Mouse (Mus musculus): Measurements from ENCODE around the gene Gdpd5. TPM values are rescaled to one million over a fixed set of nuclear protein-coding genes. Genes with fewer than 3 reads are reported as not detected.

Gene Gdpd5
- polyA plus RNA-seq, 1 experiment from 2014 or later, result 24.9 TPM

GRCm38 (mm10) chr7:99482637-99483036 lies 101.4 kb downstream of the Gdpd5 start:
- H3K36me3 ChIP-seq (ENCODE audit: control insufficient read depth, insufficient read depth, low read length), result peaks cover 49% of the 10 kb centered on the region
- 4% methylated on average over 6 of the region's 6 CpGs for WGBS
- peak overlapping the region; percentile 91 for H3K9ac ChIP-seq (ENCODE audit: low read length)
- H3K4me3 ChIP-seq (ENCODE audit: control insufficient read depth in 1 of 2, insufficient read depth in 1 of 2, low read depth in 1 of 2, low read length in 2 of 2), result peak overlapping the region; percentile 73 to 90
- no peaks in the 10 kb centered on the region for H3K27me3 ChIP-seq (ENCODE audit: control insufficient read depth, insufficient read depth, low read length)
- no peak for ATAC-seq (ENCODE audit: insufficient number of reproducible peaks, insufficient read depth, low FRiP score, low read depth)
- peak overlapping the region; percentile 56 to 78; a peak in 2 of 4 replicates for H3K27ac ChIP-seq (replicated peaks in 1 of 2; ENCODE audit: control insufficient read depth in 1 of 2, insufficient read depth in 1 of 2, low read depth in 2 of 2, low read length in 2 of 2)
- no peaks in the 10 kb centered on the region for H3K9me3 ChIP-seq (ENCODE audit: control insufficient read depth, low read length)
- peak overlapping the region; percentile 77 for H3K4me2 ChIP-seq (ENCODE audit: low read length)
- H3K4me1 ChIP-seq (ENCODE audit: control insufficient read depth in 2 of 2, insufficient read depth in 2 of 2, low read length in 2 of 2), result peaks cover 9 to 34% of the 10 kb centered on the region in 2 experiments

GRCm38 (mm10) chr7:99483271-99483923 lies 102.2 kb downstream of the Gdpd5 start, which contains the start of gene Rps3:
TSS of gene Rps3 (minus strand) at chr7:99483738.
- peak; percentile 91 for ATAC-seq (ENCODE audit: insufficient number of reproducible peaks, insufficient read depth, low FRiP score, low read depth)
- Histone ChIP-seq H3K9ac (ENCODE audit: low read length) (peak within 1 kb of the TSS; percentile 91), H3K4me2 (ENCODE audit: low read length) (peak within 1 kb of the TSS; percentile 77), H3K4me3 (ENCODE audit: control insufficient read depth in 1 of 2, insufficient read depth in 1 of 2, low read depth in 1 of 2, low read length in 2 of 2) (peak within 1 kb of the TSS; percentile 73 to 90), H3K27ac (replicated peaks in 1 of 2; ENCODE audit: control insufficient read depth in 1 of 2, insufficient read depth in 1 of 2, low read depth in 2 of 2, low read length in 2 of 2) (peak within 1 kb of the TSS; percentile 56 to 78), H3K36me3 (ENCODE audit: control insufficient read depth, insufficient read depth, low read length) (peaks cover 41% of the 10 kb centered on the region), H3K27me3 (ENCODE audit: control insufficient read depth, insufficient read depth, low read length) (no peaks in the 10 kb centered on the region), H3K4me1 (ENCODE audit: control insufficient read depth in 2 of 2, insufficient read depth in 2 of 2, low read length in 2 of 2) (peaks cover 9 to 34% of the 10 kb centered on the region in 2 experiments), H3K9me3 (ENCODE audit: control insufficient read depth, low read length) (no peaks in the 10 kb centered on the region)
- under 1% methylated on average over 45 of the region's 45 CpGs for WGBS

- no peaks in the 10 kb centered on the region for H3K9me3 ChIP-seq (ENCODE audit: control insufficient read depth, low read length)
- H3K27me3 ChIP-seq (ENCODE audit: control insufficient read depth, insufficient read depth, low read length), result no peaks in the 10 kb centered on the region
- 0 out of 4 replicates have a peak overlapping the region, but pooled peaks of 1 of the 2 experiments have one; percentile 24 for H3K27ac ChIP-seq (replicated peaks in 1 of 2; ENCODE audit: control insufficient read depth in 1 of 2, insufficient read depth in 1 of 2, low read depth in 2 of 2, low read length in 2 of 2)
- 0 out of 4 replicates have a peak overlapping the region, but pooled peaks of 1 of the 2 experiments have one; percentile 10 for H3K4me3 ChIP-seq (ENCODE audit: control insufficient read depth in 1 of 2, insufficient read depth in 1 of 2, low read depth in 1 of 2, low read length in 2 of 2)
- H3K9ac ChIP-seq (ENCODE audit: low read length), result no peak overlapping the region
- peaks cover 9 to 33% of the 10 kb centered on the region in 2 experiments for H3K4me1 ChIP-seq (ENCODE audit: control insufficient read depth in 2 of 2, insufficient read depth in 2 of 2, low read length in 2 of 2)
- peaks cover 36% of the 10 kb centered on the region for H3K36me3 ChIP-seq (ENCODE audit: control insufficient read depth, insufficient read depth, low read length)
- peak overlapping the region; percentile 77 for H3K4me2 ChIP-seq (ENCODE audit: low read length)
- ATAC-seq (ENCODE audit: insufficient number of reproducible peaks, insufficient read depth, low FRiP score, low read depth), result no peak
- 44% methylated on average over 8 of the region's 8 CpGs for WGBS
Observed at GRCm38 (mm10) chr7:99483924-99484319, 102.7 kb downstream of the Gdpd5 start.

GRCm38 (mm10) chr7:99484679-99485078 lies 103.5 kb downstream of the Gdpd5 start:
- Histone ChIP-seq H3K9me3 (ENCODE audit: control insufficient read depth, low read length) (no peaks in the 10 kb centered on the region), H3K9ac (ENCODE audit: low read length) (no peak overlapping the region), H3K36me3 (ENCODE audit: control insufficient read depth, insufficient read depth, low read length) (peaks cover 28% of the 10 kb centered on the region), H3K27ac (replicated peaks in 1 of 2; ENCODE audit: control insufficient read depth in 1 of 2, insufficient read depth in 1 of 2, low read depth in 2 of 2, low read length in 2 of 2) (0 out of 4 replicates have a peak overlapping the region, but pooled peaks of 1 of the 2 experiments have one; percentile 18), H3K27me3 (ENCODE audit: control insufficient read depth, insufficient read depth, low read length) (no peaks in the 10 kb centered on the region), H3K4me1 (ENCODE audit: control insufficient read depth in 2 of 2, insufficient read depth in 2 of 2, low read length in 2 of 2) (peaks cover 9 to 31% of the 10 kb centered on the region in 2 experiments), H3K4me3 (ENCODE audit: control insufficient read depth in 1 of 2, insufficient read depth in 1 of 2, low read depth in 1 of 2, low read length in 2 of 2) (no peak overlapping the region), H3K4me2 (ENCODE audit: low read length) (no peak overlapping the region)
- no peak for ATAC-seq (ENCODE audit: insufficient number of reproducible peaks, insufficient read depth, low FRiP score, low read depth)
- 52% methylated on average over 1 of the region's 1 CpGs for WGBS

- no peak overlapping the region for H3K27ac ChIP-seq (replicated peaks in 1 of 2; ENCODE audit: control insufficient read depth in 1 of 2, insufficient read depth in 1 of 2, low read depth in 2 of 2, low read length in 2 of 2)
- no peak overlapping the region for H3K9ac ChIP-seq (ENCODE audit: low read length)
- peaks cover 7% of the 10 kb centered on the region; the same call in 1 of the 2 replicates for H3K9me3 ChIP-seq (ENCODE audit: control insufficient read depth, low read length)
- peaks cover 0 to 3% of the 10 kb centered on the region in 2 experiments; a peak in 1 of 4 replicates for H3K4me1 ChIP-seq (ENCODE audit: control insufficient read depth in 2 of 2, insufficient read depth in 2 of 2, low read length in 2 of 2)
- no peak for ATAC-seq (ENCODE audit: insufficient number of reproducible peaks, insufficient read depth, low FRiP score, low read depth)
- H3K4me2 ChIP-seq (ENCODE audit: low read length), result no peak overlapping the region
- H3K36me3 ChIP-seq (ENCODE audit: control insufficient read depth, insufficient read depth, low read length), result no peaks in the 10 kb centered on the region
- H3K27me3 ChIP-seq (ENCODE audit: control insufficient read depth, insufficient read depth, low read length), result no peaks in the 10 kb centered on the region
- 75% methylated on average over 5 of the region's 5 CpGs for WGBS
- no peak overlapping the region for H3K4me3 ChIP-seq (ENCODE audit: control insufficient read depth in 1 of 2, insufficient read depth in 1 of 2, low read depth in 1 of 2, low read length in 2 of 2)
Observed at GRCm38 (mm10) chr7:99489708-99490107, 108.5 kb downstream of the Gdpd5 start.

- Histone ChIP-seq H3K4me3 (ENCODE audit: control insufficient read depth in 1 of 2, insufficient read depth in 1 of 2, low read depth in 1 of 2, low read length in 2 of 2) (no peak overlapping the region), H3K36me3 (ENCODE audit: control insufficient read depth, insufficient read depth, low read length) (no peaks in the 10 kb centered on the region), H3K27ac (replicated peaks in 1 of 2; ENCODE audit: control insufficient read depth in 1 of 2, insufficient read depth in 1 of 2, low read depth in 2 of 2, low read length in 2 of 2) (no peak overlapping the region), H3K9me3 (ENCODE audit: control insufficient read depth, low read length) (0 out of 2 replicates have a peak, but pooled peaks cover 3% of the 10 kb centered on the region), H3K4me1 (ENCODE audit: control insufficient read depth in 2 of 2, insufficient read depth in 2 of 2, low read length in 2 of 2) (peaks cover 2 to 4% of the 10 kb centered on the region in 2 experiments; a peak in 2 of 4 replicates), H3K27me3 (ENCODE audit: control insufficient read depth, insufficient read depth, low read length) (no peaks in the 10 kb centered on the region), H3K4me2 (ENCODE audit: low read length) (no peak overlapping the region), H3K9ac (ENCODE audit: low read length) (no peak overlapping the region)
- 56% methylated on average over 1 of the region's 1 CpGs for WGBS
- no peak for ATAC-seq (ENCODE audit: insufficient number of reproducible peaks, insufficient read depth, low FRiP score, low read depth)
Observed at GRCm38 (mm10) chr7:99499128-99499527, 117.9 kb downstream of the Gdpd5 start.

GRCm38 (mm10) chr7:99500201-99500600 lies 119.0 kb downstream of the Gdpd5 start:
- peak; percentile 73 for ATAC-seq (ENCODE audit: insufficient number of reproducible peaks, insufficient read depth, low FRiP score, low read depth)

More at GRCm38 (mm10) chr7:99500201-99500600, 119.0 kb downstream of the Gdpd5 start:
- peaks cover 2 to 4% of the 10 kb centered on the region in 2 experiments; a peak in 2 of 4 replicates for H3K4me1 ChIP-seq (ENCODE audit: control insufficient read depth in 2 of 2, insufficient read depth in 2 of 2, low read length in 2 of 2)
- H3K9ac ChIP-seq (ENCODE audit: low read length), result no peak overlapping the region
- H3K27ac ChIP-seq (replicated peaks in 1 of 2; ENCODE audit: control insufficient read depth in 1 of 2, insufficient read depth in 1 of 2, low read depth in 2 of 2, low read length in 2 of 2), result no peak overlapping the region
- H3K36me3 ChIP-seq (ENCODE audit: control insufficient read depth, insufficient read depth, low read length), result no peaks in the 10 kb centered on the region
- WGBS, result under 1% methylated on average over 8 of the region's 8 CpGs
- H3K4me3 ChIP-seq (ENCODE audit: control insufficient read depth in 1 of 2, insufficient read depth in 1 of 2, low read depth in 1 of 2, low read length in 2 of 2), result no peak overlapping the region
- H3K4me2 ChIP-seq (ENCODE audit: low read length), result no peak overlapping the region
- no peaks in the 10 kb centered on the region for H3K27me3 ChIP-seq (ENCODE audit: control insufficient read depth, insufficient read depth, low read length)
- H3K9me3 ChIP-seq (ENCODE audit: control insufficient read depth, low read length), result 0 out of 2 replicates have a peak, but pooled peaks cover 3% of the 10 kb centered on the region
